Mouse (Mus musculus) hindbrain, embryonic 12.5 days (tissue): ENCODE measurements around the gene Zfr2. TPM values are rescaled to one million over a fixed set of nuclear protein-coding genes. Genes with fewer than 3 reads are reported as not detected.

Experiments used
- ATAC-seq: fragments of 200-750 bp; cut with Nextera tagmentation; 2 replicates; pipeline ENCODE4 v1.8.0; 2017; ENCODE audit warnings: moderate TSS enrichment; ENCODE audit not compliant: low FRiP score
- H3K27ac ChIP-seq: fragments of 300-500 bp; sonication (generic); 2 replicates; pipeline ENCODE4 v1.5.1; 2016; ENCODE audit warnings: mild to moderate bottlenecking
- H3K27me3 ChIP-seq: fragments of 300-500 bp; sonication (generic); 2 replicates; pipeline ENCODE4 v1.6.1; 2016; ENCODE audit warnings: mild to moderate bottlenecking
- H3K36me3 ChIP-seq: fragments of 300-500 bp; sonication (generic); 2 replicates; pipeline ENCODE4 v1.6.1; 2016; ENCODE audit warnings: mild to moderate bottlenecking
- H3K4me1 ChIP-seq: fragments of 300-500 bp; sonication (generic); 2 replicates; pipeline ENCODE4 v1.6.1; 2016
- H3K4me2 ChIP-seq: fragments of 300-500 bp; sonication (generic); replicated peaks from 2 replicates; pipeline ENCODE4 v1.6.1; 2016; ENCODE audit warnings: mild to moderate bottlenecking
- H3K4me3 ChIP-seq: fragments of 300-500 bp; sonication (generic); 2 replicates; pipeline ENCODE4 v1.5.1; 2016; ENCODE audit warnings: mild to moderate bottlenecking
- H3K9ac ChIP-seq: fragments of 300-500 bp; sonication (generic); 2 replicates; pipeline ENCODE4 v1.6.1; 2016; ENCODE audit warnings: mild to moderate bottlenecking, moderate library complexity
- H3K9me3 ChIP-seq: fragments of 300-500 bp; sonication (generic); replicated peaks from 2 replicates; pipeline ENCODE4 v1.6.1; 2016; ENCODE audit warnings: mild to moderate bottlenecking
- WGBS: fragments of 180-500 bp; shearing (Covaris S2); methylation state at CpG from one replicate; pipeline ENCODE4 v1.1.7; 2016; 5-methylcytosine and 5-hydroxymethylcytosine counted together
- polyA plus RNA-seq: library from polyadenylated mRNA; unstranded; fragments of >200 nt; fragmentation: Nextera tagmentation; extraction: Ambion mirVana; gene quantifications from 2 replicates; pipeline ENCODE4 v1.2.1, GENCODE M21; 2016

Gene Zfr2
- polyA plus RNA-seq, 1 experiment from 2014 or later = 15.6 TPM

- Histone ChIP-seq H3K4me3 (peak overlapping the region; percentile 81), H3K9ac (peak overlapping the region; percentile 86), H3K27me3 (peaks cover 25% of the 10 kb centered on the region), H3K27ac (peak overlapping the region; percentile 92), H3K4me1 (peaks cover 37% of the 10 kb centered on the region), H3K4me2 (peak overlapping the region; percentile 99), H3K9me3 (no peaks in the 10 kb centered on the region), H3K36me3 (peaks cover 5% of the 10 kb centered on the region; the same call in 1 of the 2 replicates)
- WGBS = 4% methylated on average over 25 of the region's 25 CpGs
- no peak; the same call in 1 of the 2 replicates for ATAC-seq
Measured at GRCm38 (mm10) chr10:81293334-81294030, 60.5 kb downstream of the Zfr2 start.

- WGBS = 59% methylated on average over 8 of the region's 8 CpGs
- peak overlapping the region; percentile 86 for H3K9ac ChIP-seq
Measured at GRCm38 (mm10) chr10:81294442-81294841, 61.5 kb downstream of the Zfr2 start.

DNA sequence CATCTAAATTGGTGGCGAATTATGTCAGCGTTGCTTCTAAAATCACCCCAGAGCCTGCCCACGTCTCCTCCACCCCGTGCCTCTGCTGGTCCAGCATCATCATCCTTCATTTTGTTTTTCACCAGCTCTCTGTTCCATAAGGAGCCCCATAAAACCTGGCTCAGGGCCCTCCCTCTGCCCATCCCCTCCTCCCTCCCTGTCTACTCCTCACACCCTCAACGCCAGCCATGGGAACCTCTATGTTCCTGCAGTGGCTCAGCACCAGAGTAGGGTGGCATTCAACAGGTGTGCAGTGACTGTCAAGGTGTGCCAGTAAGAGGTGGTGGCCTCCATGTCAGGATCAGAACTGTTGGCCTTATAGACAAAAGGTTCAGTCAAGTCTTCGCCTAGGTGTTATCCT is 62.2 kb downstream of the Zfr2 start:
- no peak for ATAC-seq
- H3K4me3 ChIP-seq = 0 out of 2 replicates have a peak overlapping the region, but pooled peaks have one; percentile 81
- H3K27me3 ChIP-seq = peaks cover 13% of the 10 kb centered on the region
- WGBS = 97% methylated on average over 6 of the region's 6 CpGs
- no peaks in the 10 kb centered on the region for H3K9me3 ChIP-seq
- H3K9ac ChIP-seq = no peak overlapping the region
- H3K27ac ChIP-seq = no peak overlapping the region
- H3K4me1 ChIP-seq = peaks cover 42% of the 10 kb centered on the region
- no peak overlapping the region for H3K4me2 ChIP-seq
- peaks cover 5% of the 10 kb centered on the region; the same call in 1 of the 2 replicates for H3K36me3 ChIP-seq

More at GRCm38 (mm10) chr10:81294442-81294841, 61.5 kb downstream of the Zfr2 start:
- peaks cover 5% of the 10 kb centered on the region; the same call in 1 of the 2 replicates for H3K36me3 ChIP-seq
- ATAC-seq = no peak
- peaks cover 21% of the 10 kb centered on the region for H3K27me3 ChIP-seq
- H3K4me3 ChIP-seq = peak overlapping the region; percentile 81
- no peak overlapping the region for H3K27ac ChIP-seq
- H3K4me2 ChIP-seq = peak overlapping the region; percentile 99
- H3K9me3 ChIP-seq = no peaks in the 10 kb centered on the region
- H3K4me1 ChIP-seq = peaks cover 38% of the 10 kb centered on the region

- 72% methylated on average over 6 of the region's 6 CpGs for WGBS
- Histone ChIP-seq H3K9me3 (no peaks in the 10 kb centered on the region), H3K9ac (no peak overlapping the region), H3K36me3 (peaks cover 5% of the 10 kb centered on the region; the same call in 1 of the 2 replicates), H3K27me3 (no peaks in the 10 kb centered on the region), H3K4me1 (peaks cover 50% of the 10 kb centered on the region), H3K4me3 (no peak overlapping the region), H3K27ac (no peak overlapping the region; the same call in 1 of the 2 replicates), H3K4me2 (no peak overlapping the region)
- ATAC-seq = no peak
Measured at GRCm38 (mm10) chr10:81297246-81297645, 64.3 kb downstream of the Zfr2 start.

- WGBS = 67% methylated on average over 10 of the region's 10 CpGs
- H3K4me2 ChIP-seq = no peak overlapping the region
Measured at GRCm38 (mm10) chr10:81297845-81298244, 64.9 kb downstream of the Zfr2 start.

DNA sequence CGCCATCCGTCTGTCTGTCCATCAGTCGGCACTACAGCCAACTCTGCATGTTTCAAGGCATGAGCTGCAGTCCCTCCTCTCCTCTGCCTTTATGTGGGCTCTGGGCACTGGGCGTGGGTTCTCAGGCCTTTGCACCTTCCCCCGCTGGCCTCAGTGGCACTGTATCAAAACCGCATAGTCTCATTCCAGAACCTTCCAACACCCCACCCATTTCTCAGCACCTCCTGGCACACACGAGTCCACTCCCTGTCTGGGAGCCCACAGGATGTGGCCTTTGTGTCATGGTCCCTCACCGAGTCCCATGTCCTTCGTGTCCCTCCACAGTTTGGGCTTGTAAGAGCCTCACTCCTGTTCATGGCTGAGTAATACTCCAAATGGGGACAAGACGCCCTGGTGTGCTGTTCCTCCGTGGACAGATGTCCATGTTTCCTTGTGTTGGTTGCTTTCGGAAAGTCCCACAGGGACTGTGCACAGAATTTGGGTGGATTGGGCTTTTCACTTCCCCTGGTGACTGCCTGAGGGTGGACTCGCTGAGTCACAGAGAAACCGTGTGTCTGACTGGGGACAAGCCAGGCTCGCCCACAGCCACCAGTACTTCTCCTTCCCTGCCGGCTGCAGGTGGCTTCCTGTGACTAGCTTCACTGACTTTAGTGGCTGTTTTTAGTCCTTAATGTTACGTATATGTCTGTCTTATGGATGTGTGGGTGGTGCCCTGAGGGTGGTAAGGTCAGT is 65.6 kb downstream of the Zfr2 start:
- H3K27ac ChIP-seq = no peak overlapping the region
- no peak overlapping the region for H3K4me3 ChIP-seq
- H3K4me1 ChIP-seq = peaks cover 55% of the 10 kb centered on the region
- no peak overlapping the region for H3K9ac ChIP-seq
- whole genome bisulfite sequencing = 95% methylated on average over 17 of the region's 17 CpGs
- no peak overlapping the region for H3K4me2 ChIP-seq
- H3K27me3 ChIP-seq = no peaks in the 10 kb centered on the region
- H3K9me3 ChIP-seq = no peaks in the 10 kb centered on the region
- ATAC-seq = no peak
- peaks cover 5% of the 10 kb centered on the region; the same call in 1 of the 2 replicates for H3K36me3 ChIP-seq

More at GRCm38 (mm10) chr10:81297845-81298244, 64.9 kb downstream of the Zfr2 start:
- Histone ChIP-seq H3K4me3 (no peak overlapping the region), H3K9me3 (no peaks in the 10 kb centered on the region), H3K27ac (no peak overlapping the region), H3K4me1 (peaks cover 52% of the 10 kb centered on the region), H3K9ac (no peak overlapping the region), H3K27me3 (no peaks in the 10 kb centered on the region), H3K36me3 (peaks cover 5% of the 10 kb centered on the region; the same call in 1 of the 2 replicates)
- ATAC-seq = no peak

DNA sequence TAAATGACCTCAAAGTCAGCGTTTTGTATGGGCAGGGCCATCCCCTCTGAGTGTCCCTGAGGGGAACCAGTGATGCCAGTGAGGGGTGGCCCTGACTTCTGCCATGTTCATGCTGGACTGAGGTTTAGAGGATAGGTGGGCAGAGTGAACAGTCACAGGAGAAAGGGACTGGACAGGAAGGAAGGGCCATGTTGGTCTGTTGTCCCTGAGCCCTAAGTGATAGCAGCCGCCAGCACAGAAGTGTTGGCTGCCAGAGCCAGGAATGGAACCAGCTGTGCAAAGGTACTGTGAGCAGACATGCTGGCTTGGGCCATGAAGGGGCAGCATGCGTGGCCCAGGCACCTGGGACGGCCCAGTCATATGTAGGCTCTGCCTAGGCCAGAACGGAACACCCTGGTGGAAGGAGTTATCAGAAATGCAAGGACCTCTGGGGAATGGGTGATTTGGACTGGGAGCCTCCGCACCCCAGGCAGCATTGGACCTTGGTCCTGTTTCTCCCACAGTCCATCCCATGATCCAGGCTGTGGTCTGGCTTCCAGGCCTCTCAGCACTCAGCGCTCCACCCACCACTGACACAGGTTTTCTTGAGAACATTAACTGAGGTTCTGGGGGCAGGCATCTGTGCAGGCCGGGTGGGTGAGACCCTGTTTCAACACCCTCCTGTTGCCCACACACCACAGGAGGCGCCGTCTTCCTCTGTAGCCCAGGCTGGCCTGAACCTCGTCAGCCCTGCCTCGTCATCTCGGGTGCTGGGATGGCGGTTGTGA is 66.8 kb downstream of the Zfr2 start:
- WGBS = 88% methylated on average over 14 of the region's 14 CpGs
- no peak overlapping the region for H3K4me3 ChIP-seq
- H3K4me2 ChIP-seq = no peak overlapping the region
- H3K36me3 ChIP-seq = peaks cover 5% of the 10 kb centered on the region; the same call in 1 of the 2 replicates
- H3K9me3 ChIP-seq = no peaks in the 10 kb centered on the region
- no peak overlapping the region for H3K27ac ChIP-seq
- no peak overlapping the region for H3K9ac ChIP-seq
- peaks cover 46% of the 10 kb centered on the region for H3K4me1 ChIP-seq
- ATAC-seq = no peak
- no peaks in the 10 kb centered on the region for H3K27me3 ChIP-seq

DNA sequence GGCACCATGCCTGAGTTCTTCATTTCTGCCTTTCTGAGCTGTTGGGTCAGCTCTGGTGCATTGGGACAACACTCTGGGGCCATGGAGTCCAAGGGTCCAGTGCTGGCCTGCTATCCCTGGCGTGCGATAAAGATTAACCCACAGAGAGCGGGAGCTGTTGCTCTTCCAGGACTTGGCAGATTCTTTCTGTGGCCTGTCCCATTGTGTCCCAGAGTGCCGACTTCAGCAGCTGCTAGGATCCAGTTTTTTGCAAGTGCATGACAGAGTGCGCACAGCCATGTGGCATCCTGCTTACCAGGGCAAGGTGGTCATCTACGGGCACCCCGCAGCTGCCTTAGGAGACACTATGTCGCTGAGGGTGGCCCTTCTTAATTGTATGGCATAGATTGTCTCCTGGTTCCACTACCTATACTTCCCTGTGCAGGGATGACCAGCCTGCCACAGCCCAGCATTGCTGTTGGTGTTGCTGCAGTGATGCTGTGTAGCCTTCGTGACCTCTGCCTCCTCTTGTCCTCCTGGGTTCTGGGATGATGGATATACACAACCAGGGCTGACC is 67.5 kb downstream of the Zfr2 start:
- H3K36me3 ChIP-seq = peaks cover 9% of the 10 kb centered on the region
- no peaks in the 10 kb centered on the region for H3K9me3 ChIP-seq
- H3K9ac ChIP-seq = 0 out of 2 replicates have a peak overlapping the region, but pooled peaks have one; percentile 18
- 78% methylated on average over 9 of the region's 9 CpGs for WGBS
- no peak overlapping the region for H3K4me2 ChIP-seq
- no peaks in the 10 kb centered on the region for H3K27me3 ChIP-seq
- no peak overlapping the region for H3K27ac ChIP-seq
- no peak overlapping the region for H3K4me3 ChIP-seq
- no peak for ATAC-seq
- H3K4me1 ChIP-seq = peaks cover 42% of the 10 kb centered on the region

GRCm38 (mm10) chr10:81301321-81301720 is 68.4 kb downstream of the Zfr2 start:
- Histone ChIP-seq H3K9me3 (no peaks in the 10 kb centered on the region), H3K4me1 (peaks cover 39% of the 10 kb centered on the region), H3K4me2 (no peak overlapping the region), H3K27ac (no peak overlapping the region), H3K36me3 (peaks cover 13% of the 10 kb centered on the region), H3K9ac (no peak overlapping the region), H3K4me3 (no peak overlapping the region), H3K27me3 (no peaks in the 10 kb centered on the region)
- WGBS = 72% methylated on average over 9 of the region's 9 CpGs
- ATAC-seq = no peak
